Mouse (Mus musculus) kidney, embryonic 14.5 days (tissue): ENCODE results near the gene Baat. TPM values are rescaled to one million over a fixed set of nuclear protein-coding genes. Genes with fewer than 3 reads are reported as not detected.
A peak's percentile ranks its signal among the peaks of the same experiment; 100 is the strongest.
"Not testable (repeated sequence)": the region's sequence is repeated elsewhere in the genome, so short reads cannot be mapped to it uniquely, and the experiment has no call there.

Experiments
- ATAC-seq: fragments of 200-750 bp; cut with Nextera tagmentation; 2 replicates; pipeline ENCODE4 v1.8.0; 2017; ENCODE audit warnings: moderate number of reproducible peaks, mild to moderate bottlenecking, moderate TSS enrichment, moderate library complexity; ENCODE audit not compliant: low FRiP score, low TSS enrichment
- H3K27ac ChIP-seq: fragments of 300-500 bp; sonication (generic); 2 replicates; pipeline ENCODE4 v1.5.1; 2014; ENCODE audit warnings: low read depth, mild to moderate bottlenecking, low read length, moderate library complexity, mixed read lengths
- H3K27me3 ChIP-seq: fragments of 300-500 bp; sonication (generic); 2 replicates; pipeline ENCODE4 v1.6.1; 2014; ENCODE audit warnings: mild to moderate bottlenecking, low read length; ENCODE audit not compliant: control insufficient read depth, insufficient read depth
- H3K36me3 ChIP-seq: fragments of 300-500 bp; sonication (generic); 2 replicates; pipeline ENCODE4 v1.6.1; 2014; ENCODE audit warnings: low read length, mixed read lengths; ENCODE audit not compliant: control insufficient read depth, insufficient read depth
- H3K4me1 ChIP-seq: fragments of 300-500 bp; sonication (generic); 2 replicates; pipeline ENCODE4 v1.6.1; 2014; ENCODE audit warnings: low read length, mixed read lengths; ENCODE audit not compliant: control insufficient read depth, insufficient read depth
- H3K4me2 ChIP-seq: fragments of 300-500 bp; sonication (generic); replicated peaks from 2 replicates; pipeline ENCODE4 v1.6.1; 2014; ENCODE audit warnings: low read depth, mild to moderate bottlenecking, low read length
- H3K4me3 ChIP-seq: fragments of 300-500 bp; sonication (generic); 2 replicates; pipeline ENCODE4 v1.5.1; 2014; ENCODE audit warnings: mild to moderate bottlenecking, low read length
- H3K9ac ChIP-seq: fragments of 300-500 bp; sonication (generic); 2 replicates; pipeline ENCODE4 v1.6.1; 2014; ENCODE audit warnings: low read depth, mild to moderate bottlenecking, low read length, moderate library complexity
- H3K9me3 ChIP-seq: fragments of 300-500 bp; sonication (generic); 2 replicates; pipeline ENCODE4 v1.6.1; 2016; ENCODE audit warnings: low read length; ENCODE audit not compliant: control insufficient read depth
- WGBS: fragments of 180-500 bp; shearing (Covaris S2); extraction: QIAGEN DNeasy Blood & Tissue Kit; methylation state at CpG from one replicate; pipeline ENCODE4 v1.1.7; 2014; 5-methylcytosine and 5-hydroxymethylcytosine counted together
- polyA plus RNA-seq: library from polyadenylated mRNA; unstranded; fragments of >200 nt; fragmentation: Nextera tagmentation; extraction: Ambion mirVana; gene quantifications from 2 replicates; pipeline ENCODE4 v1.2.1, GENCODE M21; 2014

Baat gene
- polyA plus RNA-seq, 1 experiment from 2014 or later = not detected

GRCm38 (mm10) chr4:49478118-49478877 lies 28.1 kb downstream of the Baat start:
- ATAC-seq = peak; percentile 85
- Histone ChIP-seq H3K27me3 (no peaks in the 10 kb centered on the region), H3K4me1 (no peaks in the 10 kb centered on the region), H3K9ac (0 out of 2 replicates have a peak overlapping the region, but pooled peaks have one; percentile 23), H3K4me2 (peak overlapping the region; percentile 41), H3K9me3 (no peaks in the 10 kb centered on the region), H3K36me3 (no peaks in the 10 kb centered on the region), H3K4me3 (peak overlapping the region; percentile 10; the same call in 1 of the 2 replicates), H3K27ac (no peak overlapping the region)
- WGBS = 16% methylated on average over 19 of the region's 19 CpGs

- H3K9me3 ChIP-seq = no peaks in the 10 kb centered on the region
- no peak overlapping the region for H3K4me2 ChIP-seq
- no peak overlapping the region for H3K9ac ChIP-seq
- no peaks in the 10 kb centered on the region for H3K27me3 ChIP-seq
- no peak overlapping the region for H3K4me3 ChIP-seq
- H3K36me3 ChIP-seq = no peaks in the 10 kb centered on the region
- no peak overlapping the region for H3K27ac ChIP-seq
- ATAC-seq = no peak
- no peaks in the 10 kb centered on the region for H3K4me1 ChIP-seq
Measured at GRCm38 (mm10) chr4:49474583-49474982, 31.8 kb downstream of the Baat start.

- no peaks in the 10 kb centered on the region for H3K9me3 ChIP-seq
- H3K4me1 ChIP-seq = no peaks in the 10 kb centered on the region
- H3K36me3 ChIP-seq = no peaks in the 10 kb centered on the region
- no peaks in the 10 kb centered on the region for H3K27me3 ChIP-seq
- no peak within 1 kb of the TSS for H3K4me3 ChIP-seq
- ATAC-seq = no peak
- H3K4me2 ChIP-seq = no peak within 1 kb of the TSS
- 49% methylated on average over 3 of the region's 3 CpGs for WGBS
- H3K9ac ChIP-seq = no peak within 1 kb of the TSS
- no peak within 1 kb of the TSS for H3K27ac ChIP-seq
Measured at GRCm38 (mm10) chr4:49473435-49474100, 32.8 kb downstream of the Baat start, which contains the start of gene Acnat1. Gene Acnat1 (minus strand): TSS chr4:49473912.

- WGBS = 75% methylated on average over 3 of the region's 3 CpGs
- ATAC-seq = no peak
- H3K4me2 ChIP-seq = no peak overlapping the region
Measured at GRCm38 (mm10) chr4:49469435-49470151, 36.8 kb downstream of the Baat start.

GRCm38 (mm10) chr4:49467360-49467759 lies 39.0 kb downstream of the Baat start:
- no peak overlapping the region for H3K9ac ChIP-seq
- no peak overlapping the region for H3K27ac ChIP-seq
- no peak for ATAC-seq
- H3K36me3 ChIP-seq = no peaks in the 10 kb centered on the region
- H3K4me3 ChIP-seq = no peak overlapping the region
- H3K4me2 ChIP-seq = no peak overlapping the region
- no peaks in the 10 kb centered on the region for H3K4me1 ChIP-seq
- no peaks in the 10 kb centered on the region for H3K9me3 ChIP-seq
- no peaks in the 10 kb centered on the region for H3K27me3 ChIP-seq
- WGBS = 91% methylated on average over 6 of the region's 6 CpGs

More at GRCm38 (mm10) chr4:49469435-49470151, 36.8 kb downstream of the Baat start:
- Histone ChIP-seq H3K4me1 (no peaks in the 10 kb centered on the region), H3K27ac (no peak overlapping the region), H3K9me3 (no peaks in the 10 kb centered on the region), H3K36me3 (no peaks in the 10 kb centered on the region), H3K27me3 (no peaks in the 10 kb centered on the region), H3K9ac (no peak overlapping the region), H3K4me3 (no peak overlapping the region)

GRCm38 (mm10) chr4:49456171-49456570 lies 50.2 kb downstream of the Baat start:
- Histone ChIP-seq H3K9ac (no peak overlapping the region), H3K4me3 (no peak overlapping the region), H3K36me3 (no peaks in the 10 kb centered on the region), H3K4me2 (no peak overlapping the region), H3K27ac (no peak overlapping the region), H3K9me3 (no peaks in the 10 kb centered on the region), H3K27me3 (no peaks in the 10 kb centered on the region), H3K4me1 (no peaks in the 10 kb centered on the region)
- ATAC-seq = no peak
- WGBS = 74% methylated on average over 2 of the region's 2 CpGs

GRCm38 (mm10) chr4:49451848-49452551 lies 54.4 kb downstream of the Baat start:
- Histone ChIP-seq H3K9ac (no peak overlapping the region), H3K4me2 (no peak overlapping the region), H3K36me3 (no peaks in the 10 kb centered on the region), H3K9me3 (no peaks in the 10 kb centered on the region), H3K4me1 (no peaks in the 10 kb centered on the region), H3K27me3 (no peaks in the 10 kb centered on the region), H3K27ac (no peak overlapping the region), H3K4me3 (no peak overlapping the region)
- 88% methylated on average over 1 of the region's 1 CpGs for WGBS
- no peak for ATAC-seq

GRCm38 (mm10) chr4:49451133-49451847 lies 55.1 kb downstream of the Baat start:
- not testable (repeated sequence) for H3K9ac ChIP-seq, H3K4me3 ChIP-seq, H3K27ac ChIP-seq, H3K9me3 ChIP-seq, H3K4me2 ChIP-seq, ATAC-seq, H3K36me3 ChIP-seq, H3K27me3 ChIP-seq, H3K4me1 ChIP-seq
- WGBS = 100% methylated on average over 1 of the region's 1 CpGs
